ENCODE assay signal across 20 mouse cellular contexts in genomic region chr2:27667677-27668076, GRCm38 (mm10).
"Had no signal": no experiment of that assay in that cellular context is flagged by ENCODE, and none has a peak within 500 bp of the region (broad histone marks: within the 10 kb centered on the region; RNA-seq: fewer than 3 reads in every experiment).

No protein-coding gene starts in this region.

- H3K9ac ChIP-seq: limb, embryonic 13.5 days; liver, embryonic 12.5 days; liver, embryonic 15.5 days; lung, embryonic 15.5 days; midbrain, embryonic 13.5 days; neural tube, embryonic 12.5 days; neural tube, embryonic 15.5 days; stomach, embryonic 15.5 days had no signal

- H3K36me3 ChIP-seq: limb, embryonic 10.5 days; limb, embryonic 13.5 days; liver, embryonic 12.5 days; liver, embryonic 15.5 days; lung, embryonic 15.5 days; midbrain, embryonic 13.5 days; neural tube, embryonic 12.5 days; neural tube, embryonic 15.5 days; stomach, embryonic 15.5 days had no signal

- DNase-seq: kidney, adult 8-10 months; kidney, postnatal 14 days; kidney, postnatal 4 days; liver; lung, adult 18-20 months; lung, postnatal 14 days; lung, postnatal 4 days; retina, postnatal 1 day; right cerebral cortex, postnatal 25 days; spleen, adult 18-20 months; thymus, postnatal 25 days had no signal

- H3K27ac ChIP-seq: limb, embryonic 10.5 days; limb, embryonic 13.5 days; liver, embryonic 12.5 days; liver, embryonic 15.5 days; lung, embryonic 15.5 days; neural tube, embryonic 12.5 days; neural tube, embryonic 15.5 days had no signal

- ATAC-seq: liver, embryonic 12.5 days; midbrain, embryonic 13.5 days had no signal

- H3K4me2 ChIP-seq: limb, embryonic 13.5 days; liver, embryonic 12.5 days; liver, embryonic 15.5 days; lung, embryonic 15.5 days; midbrain, embryonic 13.5 days; neural tube, embryonic 12.5 days; neural tube, embryonic 15.5 days; stomach, embryonic 15.5 days had no signal

- H3K9me3 ChIP-seq: limb, embryonic 10.5 days; limb, embryonic 13.5 days; liver, embryonic 12.5 days; liver, embryonic 15.5 days; lung, embryonic 15.5 days; midbrain, embryonic 13.5 days; neural tube, embryonic 12.5 days; neural tube, embryonic 15.5 days; stomach, embryonic 15.5 days had no signal

- H3K27me3 ChIP-seq: limb, embryonic 13.5 days; liver, embryonic 15.5 days; lung, embryonic 15.5 days; neural tube, embryonic 12.5 days; neural tube, embryonic 15.5 days; stomach, embryonic 15.5 days had no signal

- H3K4me3 ChIP-seq: limb, embryonic 10.5 days; limb, embryonic 13.5 days; liver, embryonic 12.5 days; liver, embryonic 15.5 days; lung, embryonic 15.5 days; midbrain, embryonic 13.5 days; neural tube, embryonic 12.5 days; neural tube, embryonic 15.5 days; stomach, embryonic 15.5 days had no signal
